Mouse (Mus musculus): ENCODE measurements around the gene Snrnp70.
"Not testable (repeated sequence)": the region's sequence is repeated elsewhere in the genome, so short reads cannot be mapped to it uniquely, and the experiment has no call there.

Gene Snrnp70

DNA sequence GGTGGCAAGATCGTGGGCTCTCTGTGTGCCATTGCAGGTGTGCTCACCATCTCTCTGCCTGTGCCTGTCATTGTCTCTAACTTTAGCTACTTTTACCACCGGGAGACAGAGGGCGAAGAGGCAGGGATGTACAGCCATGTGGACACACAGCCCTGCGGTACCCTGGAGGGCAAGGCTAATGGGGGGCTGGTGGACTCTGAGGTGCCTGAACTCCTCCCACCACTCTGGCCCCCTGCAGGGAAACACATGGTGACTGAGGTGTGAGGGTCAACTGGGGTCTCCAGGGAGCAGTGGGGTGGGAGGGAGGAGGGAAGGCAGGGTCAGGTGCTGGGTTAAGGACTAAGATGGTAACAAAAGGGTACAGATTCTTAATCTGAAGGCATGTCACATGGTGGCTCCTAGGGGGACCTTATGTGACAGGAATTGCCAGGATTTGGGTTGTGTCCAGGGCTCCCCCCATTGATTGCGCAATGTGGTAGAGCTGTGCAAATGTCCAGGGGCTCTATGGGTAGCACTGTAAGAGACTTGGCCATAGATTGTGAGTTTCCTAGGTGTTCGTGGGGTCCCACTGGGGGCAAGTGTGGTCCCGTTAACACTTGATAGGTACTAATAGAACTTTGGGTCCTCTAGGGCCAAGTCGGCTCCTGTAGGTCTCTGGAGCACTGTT, 14.1 kb upstream of the Snrnp70 start:
- DNase-seq = no peak

DNA sequence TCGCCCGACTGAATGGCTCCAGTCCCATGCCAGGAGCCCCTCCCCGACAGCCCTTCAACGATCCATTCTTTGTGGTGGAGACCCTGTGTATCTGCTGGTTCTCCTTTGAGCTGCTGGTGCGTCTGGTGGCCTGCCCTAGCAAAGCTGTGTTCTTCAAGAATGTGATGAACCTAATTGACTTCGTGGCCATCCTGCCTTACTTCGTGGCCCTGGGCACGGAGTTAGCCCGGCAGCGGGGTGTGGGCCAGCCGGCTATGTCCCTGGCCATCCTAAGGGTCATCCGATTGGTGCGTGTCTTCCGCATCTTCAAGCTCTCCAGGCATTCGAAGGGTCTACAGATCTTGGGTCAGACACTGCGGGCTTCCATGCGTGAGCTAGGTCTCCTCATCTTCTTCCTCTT, 13.4 kb upstream of the Snrnp70 start:
- no peak for DNase-seq

DNA sequence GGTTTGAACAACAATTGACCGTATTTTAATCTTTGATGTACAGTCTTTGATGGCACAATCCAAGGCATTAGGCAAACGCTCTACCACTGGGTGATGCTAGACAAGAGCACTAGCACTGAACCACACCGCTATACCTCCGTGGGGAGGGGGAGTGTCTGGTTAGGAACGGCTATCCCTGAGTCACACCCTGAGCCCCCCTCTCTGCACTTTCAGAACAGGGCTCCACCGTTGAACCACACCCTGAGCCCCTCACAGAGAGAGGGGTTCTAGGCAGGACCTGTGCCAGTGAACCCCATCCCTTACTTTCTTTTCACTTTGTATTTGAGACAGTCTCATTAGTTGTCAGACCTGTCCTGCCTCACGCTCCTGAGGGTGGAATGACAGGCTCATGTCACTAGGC, 12.8 kb upstream of the Snrnp70 start:
- no peak for DNase-seq

DNA sequence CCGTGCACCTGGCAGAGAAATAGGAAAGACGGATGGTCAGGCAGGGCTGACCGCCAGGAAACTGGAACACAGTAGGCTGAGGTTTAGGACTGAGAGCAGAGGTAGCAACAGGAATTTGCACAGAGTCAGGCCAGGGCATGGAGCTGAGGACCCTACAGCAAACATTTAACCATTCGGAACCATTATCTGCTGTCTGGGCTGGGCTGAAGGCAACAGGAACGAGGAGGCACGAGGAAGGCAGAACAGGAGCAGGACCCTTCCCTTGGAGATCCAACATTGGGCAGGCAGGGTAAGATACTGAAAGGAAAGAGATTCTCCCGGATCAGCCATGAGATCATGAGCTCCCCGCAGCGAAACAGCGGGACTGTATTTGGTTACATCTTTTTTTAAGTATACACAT, 12.3 kb upstream of the Snrnp70 start:
- DNase-seq = no peak

DNA sequence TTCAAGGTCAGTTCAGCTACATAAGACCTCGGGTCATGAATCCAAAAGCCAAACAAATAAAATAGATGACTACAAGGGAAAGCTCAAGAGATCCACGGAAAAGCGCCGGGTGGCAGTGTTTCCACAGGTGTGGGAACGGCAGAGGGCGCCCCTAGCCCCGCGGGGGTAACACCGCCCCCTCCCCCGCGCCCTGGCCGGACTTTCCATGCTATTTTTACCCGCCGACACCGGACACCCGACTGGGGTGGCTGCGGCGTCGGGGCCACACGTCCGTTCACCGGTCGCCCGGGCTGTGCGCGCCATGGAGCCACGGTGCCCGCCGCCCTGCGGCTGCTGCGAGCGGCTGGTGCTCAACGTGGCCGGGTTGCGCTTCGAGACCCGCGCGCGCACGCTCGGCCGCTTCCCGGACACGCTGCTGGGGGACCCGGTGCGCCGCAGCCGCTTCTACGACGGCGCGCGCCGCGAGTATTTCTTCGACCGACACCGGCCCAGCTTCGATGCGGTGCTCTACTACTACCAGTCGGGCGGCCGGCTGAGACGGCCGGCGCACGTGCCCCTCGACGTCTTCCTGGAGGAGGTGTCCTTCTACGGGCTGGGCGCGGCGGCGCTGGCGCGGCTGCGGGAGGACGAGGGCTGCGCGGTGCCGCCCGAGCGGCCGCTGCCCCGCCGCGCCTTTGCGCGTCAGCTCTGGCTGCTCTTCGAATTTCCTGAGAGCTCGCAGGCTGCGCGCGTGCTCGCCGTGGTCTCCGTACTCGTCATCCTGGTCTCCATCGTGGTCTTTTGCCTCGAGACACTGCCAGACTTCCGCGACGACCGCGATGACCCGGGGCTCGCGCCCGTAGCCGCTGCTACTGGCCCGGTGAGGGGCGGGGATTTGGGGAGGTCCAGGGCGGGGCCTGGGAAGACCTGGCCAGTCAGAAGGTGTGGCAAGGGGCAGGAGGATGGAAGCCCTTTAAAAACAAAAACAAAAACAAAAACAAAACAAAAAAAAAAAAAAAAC, 10.9 kb upstream of the Snrnp70 start:
- DNase-seq = no peak

DNA sequence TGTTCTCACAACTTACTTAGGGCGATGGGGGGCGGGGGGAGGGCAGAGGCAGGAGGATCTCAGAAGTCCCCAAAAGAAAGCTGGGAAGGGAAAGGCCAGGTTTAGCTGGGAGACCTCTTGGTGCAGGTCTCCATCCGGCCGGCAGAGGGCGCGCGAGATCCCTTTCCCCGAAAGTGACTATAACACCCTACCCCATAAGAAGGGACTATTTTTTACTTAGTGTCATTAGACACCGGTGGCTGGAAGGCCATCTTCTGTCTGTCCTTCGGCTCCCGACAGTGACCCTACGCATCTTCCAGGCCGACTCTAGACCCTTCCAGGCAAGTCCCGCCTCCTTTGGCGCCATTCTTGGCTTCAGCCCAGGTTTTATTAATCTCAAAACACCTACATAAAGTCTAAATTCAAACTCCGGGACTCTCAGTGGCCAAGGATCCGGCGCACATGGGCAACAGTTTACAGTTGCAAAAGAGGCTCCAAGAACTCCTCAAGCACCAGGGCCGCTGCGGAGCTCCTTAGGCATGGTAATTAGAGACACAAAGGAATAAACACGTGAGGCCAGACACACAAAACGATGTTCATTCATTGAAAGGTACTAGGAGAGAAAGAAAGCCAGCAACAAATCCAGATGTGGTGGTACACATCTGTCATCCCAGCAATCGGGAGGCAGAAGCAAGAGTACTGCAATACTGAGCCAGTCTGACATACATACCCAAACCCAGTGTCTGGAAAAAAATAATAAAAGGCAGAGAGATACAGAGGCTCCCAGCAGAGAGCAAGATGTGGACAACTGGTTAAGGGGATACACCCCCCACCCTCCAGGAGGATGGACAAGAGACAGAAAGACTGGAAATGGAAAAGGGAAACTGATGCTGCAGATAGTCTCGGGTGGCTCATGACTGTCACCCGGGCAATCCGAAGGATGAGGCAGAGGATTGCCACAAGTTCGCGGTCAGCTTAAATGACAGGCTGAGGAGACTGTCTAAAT, 9.8 kb upstream of the Snrnp70 start, which contains the start of gene Kcna7:
TSS of gene Kcna7 (plus strand) at position 563 of the 985 bp plus-strand sequence.
- DNase-seq = peak; percentile 69

DNA sequence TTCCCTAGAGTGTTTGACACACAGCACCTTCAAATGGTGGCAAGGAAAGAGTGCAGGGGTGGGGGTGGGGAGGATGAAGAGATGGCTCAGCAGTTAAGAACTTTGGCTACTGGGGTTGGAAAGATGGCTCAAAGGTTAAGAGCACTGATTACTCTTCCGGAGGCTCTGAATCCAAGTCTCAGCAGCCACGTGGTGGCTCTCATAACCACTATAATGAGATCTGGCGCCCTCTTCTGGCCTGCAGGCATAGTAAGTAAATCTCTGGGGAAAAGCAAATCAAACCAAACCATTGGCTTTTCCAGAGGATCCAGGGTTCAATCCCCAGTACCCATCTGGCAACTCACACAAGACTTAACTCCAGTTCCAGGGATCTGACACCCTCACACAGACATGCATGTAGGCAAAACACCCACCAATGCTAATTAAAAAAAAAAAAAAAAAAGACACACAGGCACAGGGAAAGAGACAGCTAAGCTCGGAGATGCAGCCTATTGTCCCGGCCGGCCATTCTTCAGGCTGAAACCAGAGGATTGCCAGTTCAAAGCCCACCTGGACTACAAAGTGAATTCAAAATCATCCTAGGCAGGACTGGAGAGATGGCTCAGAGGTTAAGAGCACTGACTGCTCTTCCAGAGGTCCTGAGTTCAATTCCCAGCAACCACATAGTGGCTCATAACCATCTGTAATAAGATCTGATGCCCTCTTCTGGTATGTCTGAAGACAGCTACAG, 8.2 kb upstream of the Snrnp70 start:
- no peak for DNase-seq

DNA sequence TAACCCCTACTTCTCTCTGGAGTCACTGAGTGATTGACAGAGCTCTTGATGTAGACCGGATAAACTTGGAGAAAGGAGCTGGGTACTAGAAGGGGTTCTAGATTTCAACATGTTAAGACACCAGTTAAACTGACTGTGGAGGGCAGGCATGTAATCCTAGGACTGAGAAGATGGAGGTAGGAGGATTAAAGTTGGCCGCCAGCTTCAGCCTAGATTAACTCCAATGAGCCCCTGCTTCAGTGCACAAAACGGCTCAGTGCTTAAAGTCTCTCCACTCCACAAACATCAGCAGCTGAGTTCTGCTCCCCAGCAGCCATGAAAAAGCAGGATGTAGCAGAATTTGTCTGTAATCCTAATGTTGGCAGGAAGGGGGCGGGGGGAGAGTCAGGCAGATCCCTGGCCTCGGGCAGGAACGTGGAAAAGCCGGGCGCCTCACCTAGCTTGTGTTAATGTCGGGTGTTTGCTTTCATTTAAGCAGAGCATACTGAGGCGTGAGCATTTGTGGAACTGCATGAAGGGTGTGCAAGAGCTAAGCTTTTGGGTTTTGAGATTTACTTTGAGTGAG, 6.1 kb upstream of the Snrnp70 start:
- no peak for DNase-seq

DNA sequence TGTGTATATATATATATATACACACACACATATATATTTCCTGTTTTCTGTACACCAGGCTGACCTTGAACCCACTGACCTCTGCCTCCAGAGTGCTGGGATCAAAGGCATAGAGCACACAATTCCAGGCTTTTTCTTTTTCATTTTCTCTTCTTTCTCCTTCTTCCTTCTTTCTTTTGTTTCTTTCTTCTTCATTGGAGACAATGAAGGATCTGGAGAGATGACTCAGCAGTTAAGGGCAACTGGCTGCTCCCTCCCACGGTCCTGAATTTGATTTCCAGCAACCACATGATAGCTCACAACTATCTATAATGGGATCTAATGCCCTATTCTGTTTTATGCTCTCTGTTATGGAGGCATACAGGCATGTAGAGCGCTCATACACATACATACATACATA, 1.2 kb upstream of the Snrnp70 start:
- no peak for DNase-seq

DNA sequence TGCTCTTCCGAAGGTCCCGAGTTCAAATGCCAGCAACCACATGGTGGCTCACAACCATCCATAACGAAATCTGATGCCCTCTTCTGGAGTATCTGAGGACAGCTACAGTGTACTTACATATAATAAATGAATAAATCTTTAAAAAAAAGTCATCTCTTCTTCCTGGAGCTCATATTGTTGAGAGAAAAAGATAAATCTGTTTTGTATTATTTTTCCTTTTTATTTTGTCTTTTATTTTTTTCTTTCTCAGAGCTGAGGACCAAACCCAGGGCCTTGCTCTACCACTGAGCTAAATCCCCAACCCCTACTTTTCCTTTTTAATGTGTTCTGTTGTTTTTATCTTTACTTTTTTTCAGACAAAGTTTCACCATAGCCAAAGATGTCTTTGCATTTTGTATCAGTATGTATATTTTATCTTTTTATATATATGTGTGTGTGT, 814 bp upstream of the Snrnp70 start:
- not testable (repeated sequence) for DNase-seq

DNA sequence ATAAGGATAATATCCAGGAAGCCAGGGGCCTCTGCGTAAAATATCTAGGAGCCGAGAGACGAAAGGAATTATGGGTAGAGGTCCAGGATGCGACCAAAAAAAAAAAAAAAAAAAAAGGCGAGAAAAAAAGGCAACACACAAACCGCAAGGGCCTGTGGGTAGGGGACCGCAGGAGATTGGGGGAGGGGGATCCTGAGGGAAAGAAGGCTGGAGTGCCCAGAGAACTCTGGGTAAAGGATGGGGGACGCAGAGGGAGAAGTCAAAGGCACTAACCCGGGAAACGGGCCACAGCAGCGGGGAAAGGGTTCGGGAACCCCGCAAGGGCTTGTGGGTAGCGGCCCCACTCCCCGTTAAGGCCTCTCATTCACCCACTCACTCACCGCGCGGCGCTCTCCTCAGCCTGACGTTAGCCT, 407 bp downstream of the Snrnp70 start:
- no peak for DNase-seq

DNA sequence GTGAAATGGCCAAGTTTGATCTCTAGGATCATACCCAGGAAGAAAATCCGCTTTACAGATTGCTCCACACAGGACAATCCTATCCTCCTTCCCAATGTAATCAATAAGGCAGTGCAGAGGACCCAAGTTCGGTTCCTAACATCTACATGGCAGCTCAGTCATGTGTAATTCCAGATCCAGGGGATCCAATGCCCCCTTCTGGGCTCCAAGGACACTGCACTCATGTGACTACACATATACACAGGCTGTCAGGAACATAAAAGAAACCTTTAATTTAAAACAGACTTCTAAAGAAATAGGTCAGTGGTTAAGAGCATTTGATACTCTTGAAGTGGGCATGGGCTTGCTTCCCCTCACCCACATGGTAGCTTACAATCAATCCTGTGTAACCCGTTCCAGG, 9.5 kb downstream of the Snrnp70 start:
- no peak for DNase-seq

DNA sequence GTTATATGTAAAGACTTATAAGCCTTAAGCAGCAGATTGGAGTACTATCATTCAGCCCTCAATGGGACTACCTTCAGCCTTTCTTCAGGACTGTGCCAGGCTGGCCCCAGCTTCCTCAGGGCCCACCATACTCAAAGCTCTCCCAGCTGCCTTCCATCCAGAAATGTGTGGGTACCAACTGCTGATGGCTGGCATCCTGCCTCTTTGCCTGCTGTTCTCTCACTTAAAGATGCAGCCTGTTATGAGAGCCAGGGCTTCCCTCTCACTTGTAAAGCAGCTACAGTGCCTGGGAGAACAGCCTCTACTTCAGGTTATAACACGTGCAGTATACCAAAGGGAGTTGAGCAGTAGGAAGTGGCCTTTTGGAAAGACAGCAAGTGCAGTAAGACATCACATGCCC, 19.5 kb downstream of the Snrnp70 start:
- DNase-seq = peak; percentile 44

DNA sequence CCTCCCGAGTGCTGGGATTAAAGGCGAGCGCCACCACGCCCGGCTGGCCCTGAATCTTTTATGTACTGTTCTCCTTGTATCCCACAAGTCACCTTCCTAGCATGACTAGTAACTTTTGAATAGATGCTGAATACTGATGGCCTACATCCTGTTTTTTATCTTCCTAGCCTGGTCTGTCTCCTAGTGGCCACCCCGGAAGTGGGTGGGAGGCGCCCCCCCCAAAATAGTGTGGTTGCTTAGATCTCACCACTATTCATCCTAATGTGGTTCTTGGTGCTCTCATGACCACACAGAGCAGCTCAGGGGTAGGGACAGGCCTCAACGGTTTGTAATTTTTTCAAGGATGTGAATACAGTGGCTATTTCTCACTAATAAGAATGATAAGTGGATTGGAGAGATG, 20.9 kb downstream of the Snrnp70 start:
- DNase-seq = no peak

DNA sequence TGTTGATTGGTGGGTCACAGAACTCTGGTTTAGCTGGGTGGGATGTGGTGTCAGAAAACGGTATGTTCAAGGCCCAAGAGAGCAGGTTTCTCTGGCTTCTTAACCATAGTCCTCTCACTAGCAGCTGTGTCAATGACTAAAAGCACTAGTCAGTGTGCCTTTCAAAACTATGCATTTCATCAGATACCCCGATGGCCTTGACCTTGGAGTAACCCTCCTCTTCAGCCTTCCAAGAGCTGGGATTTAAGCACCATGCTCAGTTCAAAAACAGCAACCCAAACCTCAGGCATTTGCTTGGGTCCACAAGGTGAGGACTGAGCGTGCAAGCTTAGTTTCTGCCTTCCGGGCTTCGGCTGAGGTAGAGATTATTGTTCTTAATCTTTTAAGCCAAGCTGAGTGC, 23.2 kb downstream of the Snrnp70 start:
- DNase-seq = no peak

DNA sequence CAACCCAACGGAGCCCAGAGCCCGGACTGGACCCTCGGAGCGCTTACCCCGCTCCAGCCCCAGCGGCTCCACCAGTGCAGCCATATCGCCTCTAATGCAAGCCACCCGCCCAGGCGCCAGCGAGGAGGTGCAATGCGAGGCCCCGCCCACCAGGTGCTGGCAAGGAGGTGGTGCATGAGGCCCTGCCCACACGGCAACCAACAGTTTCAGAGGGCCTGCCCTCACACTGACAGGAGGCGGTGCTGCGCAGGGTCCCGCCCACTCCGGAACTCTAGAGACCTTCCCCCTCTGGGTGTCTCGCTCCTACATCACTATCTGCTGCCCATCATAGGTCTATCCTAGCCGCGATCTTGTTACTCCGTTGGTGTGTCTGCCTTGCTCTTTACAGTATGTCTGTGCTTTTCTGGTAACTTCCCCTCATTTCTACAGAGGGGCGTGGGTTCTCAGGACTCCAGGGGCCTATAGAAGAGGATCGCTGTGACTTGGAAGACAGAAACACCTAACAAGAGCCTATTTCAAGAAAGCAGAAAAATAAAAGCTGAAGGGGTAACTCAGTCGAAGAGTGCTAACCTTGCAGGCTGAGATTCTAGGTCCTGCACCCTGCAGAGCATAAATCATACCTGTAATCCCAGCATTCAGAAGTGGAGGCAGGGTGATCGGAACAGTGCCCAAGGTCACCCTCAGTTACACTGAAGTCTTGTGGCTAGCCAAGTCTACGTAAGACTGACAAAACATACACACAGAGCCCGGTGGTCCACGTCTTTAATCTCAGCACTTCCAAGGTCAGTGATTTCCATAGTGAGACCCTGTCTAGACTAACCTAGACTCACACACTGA, 24.8 kb downstream of the Snrnp70 start, which contains the start of gene Lin7b:
TSS of gene Lin7b (minus strand) at position 109 of the 837 bp plus-strand sequence.
- DNase-seq = peak; percentile 91

DNA sequence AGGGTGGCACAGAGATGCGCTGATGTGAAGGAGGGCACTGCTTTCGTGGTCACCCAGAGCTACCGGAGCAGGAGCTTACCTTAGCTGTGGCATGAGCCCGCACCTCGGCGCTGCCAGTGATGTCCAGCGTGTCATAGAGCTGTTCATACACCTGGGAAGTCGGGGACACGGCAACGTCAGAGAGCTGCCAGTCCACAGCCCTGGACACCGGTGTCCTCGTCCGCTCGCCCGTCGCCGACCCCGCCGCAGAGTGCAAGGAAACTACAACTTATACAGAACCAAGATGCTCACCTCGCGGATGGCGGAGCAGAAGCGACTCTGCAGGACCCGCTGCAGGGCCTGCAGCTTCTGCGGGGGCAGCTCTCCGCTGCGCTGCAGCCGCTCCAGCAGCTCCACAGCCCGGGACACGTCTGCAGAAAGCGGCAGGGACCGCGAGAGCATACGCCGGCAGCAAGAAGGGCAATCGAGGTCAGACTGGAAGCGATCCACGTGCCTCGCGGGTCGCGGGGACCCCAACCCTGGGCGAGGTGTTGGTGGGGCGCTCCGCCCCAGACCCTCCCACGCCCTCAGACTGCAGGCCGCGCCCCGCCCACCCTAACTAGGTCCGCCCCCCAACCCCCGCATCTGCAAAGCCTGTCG, 25.6 kb downstream of the Snrnp70 start:
- DNase-seq = no peak

DNA sequence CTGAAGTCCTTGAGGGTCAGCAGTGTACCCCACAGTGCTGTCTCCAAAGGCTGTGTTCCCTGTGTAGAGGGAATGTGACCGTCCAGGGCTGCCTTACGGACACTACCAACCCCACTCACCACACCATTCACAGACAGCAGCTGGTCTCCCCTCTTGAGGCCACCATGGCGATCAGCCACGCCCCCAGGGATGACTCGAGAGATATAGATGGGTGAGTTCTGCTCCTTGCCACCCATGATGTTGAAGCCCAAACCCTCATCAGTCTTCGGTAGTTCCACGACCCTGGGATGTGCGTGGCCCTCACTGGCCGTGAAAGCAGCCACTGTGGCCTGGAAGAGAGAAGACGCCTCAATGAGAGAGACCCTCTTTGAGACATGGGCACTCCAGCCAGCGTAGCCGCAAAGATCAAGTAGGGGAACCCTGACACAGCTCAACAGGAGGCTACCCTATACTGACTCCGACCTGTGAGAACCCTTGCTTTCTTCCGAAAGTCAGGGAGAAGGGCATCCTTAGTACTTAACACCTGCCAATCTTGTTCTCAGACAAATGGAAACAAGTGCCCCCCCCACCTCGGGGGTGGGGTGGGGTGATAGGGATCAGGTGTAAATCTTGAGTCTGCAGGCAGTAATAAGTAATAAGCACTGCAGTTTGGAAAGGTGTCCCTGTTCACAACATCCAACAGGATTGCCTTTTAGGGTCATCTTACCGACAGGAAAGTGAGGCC, 26.4 kb downstream of the Snrnp70 start:
- DNase-seq = no peak

DNA sequence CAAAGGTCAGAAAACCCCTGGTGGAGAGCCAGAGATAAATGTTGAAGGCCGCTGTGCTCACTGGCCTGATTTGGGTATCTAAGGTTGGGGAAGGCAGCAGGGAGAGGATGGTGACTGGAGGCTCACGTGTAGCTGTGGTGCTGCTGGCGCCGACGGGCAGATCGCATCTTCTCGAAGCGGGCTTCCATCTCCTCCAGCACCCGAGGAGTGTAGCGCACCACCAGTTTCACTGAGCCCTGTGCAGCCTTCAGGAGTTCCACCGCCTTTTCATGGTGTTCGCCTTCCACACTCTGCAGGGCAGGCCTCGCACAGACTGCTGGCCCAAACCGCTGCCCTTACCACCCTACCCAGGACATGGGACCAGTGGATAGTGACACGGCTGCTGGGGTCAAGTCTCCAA, 27.4 kb downstream of the Snrnp70 start:
- DNase-seq = peak; percentile 43

Data from right cerebral cortex, postnatal 25 days (tissue).